Mouse (Mus musculus) olfactory bulb, adult 2 months (tissue): ENCODE data around the gene Selplg. TPM values are rescaled to one million over a fixed set of nuclear protein-coding genes. Genes with fewer than 3 reads are reported as not detected.
"Not testable (repeated sequence)": the region's sequence is repeated elsewhere in the genome, so short reads cannot be mapped to it uniquely, and the experiment has no call there.

Experiments
- H3K27ac ChIP-seq: fragments of 200-500 bp; 2 replicates; pipeline ENCODE4 v1.5.1; 2012; ENCODE audit warnings: low read depth, low read length; ENCODE audit not compliant: insufficient read depth
- H3K4me1 ChIP-seq: fragments of 200-500 bp; 2 replicates; pipeline ENCODE4 v1.6.1; 2012; ENCODE audit warnings: low read length; ENCODE audit not compliant: control insufficient read depth, insufficient read depth
- H3K4me3 ChIP-seq: fragments of 200-500 bp; 2 replicates; pipeline ENCODE4 v1.5.1; 2012; ENCODE audit warnings: mild to moderate bottlenecking, low read depth, low read length, moderate library complexity; ENCODE audit not compliant: insufficient read depth
- CTCF ChIP-seq: fragments of 200-500 bp; IDR thresholded peaks from 2 replicates; pipeline ENCODE4 v1.5.1; 2012; ENCODE audit warnings: low read depth, mild to moderate bottlenecking, low read length, moderate library complexity; ENCODE audit not compliant: insufficient read depth
- POLR2A ChIP-seq: fragments of 200-500 bp; IDR thresholded peaks from 2 replicates; pipeline ENCODE4 v1.6.1; 2012; ENCODE audit warnings: mild to moderate bottlenecking, low read depth, low read length, moderate library complexity; ENCODE audit not compliant: insufficient read depth
- WGBS: fragments of 180-500 bp; shearing (Covaris S2); methylation state at CpG from one replicate; pipeline ENCODE4 v1.1.7; 2018; 5-methylcytosine and 5-hydroxymethylcytosine counted together
- polyA plus RNA-seq: library from polyadenylated mRNA; stranded (reverse); fragments of >200 nt; gene quantifications from 2 replicates; pipeline ENCODE4 v1.2.4, GENCODE M21; 2012; ENCODE audit warnings: low replicate concordance; ENCODE audit not compliant: missing spikeins, insufficient read depth, insufficient read length

The Selplg gene
- polyA plus RNA-seq, 1 experiment, result not detected

- H3K4me3 ChIP-seq, result no peak overlapping the region
- peaks cover 12% of the 10 kb centered on the region for H3K4me1 ChIP-seq
- TF ChIP-seq POLR2A, result no peak
- peak; percentile 92 for TF ChIP-seq CTCF
- no peak overlapping the region for H3K27ac ChIP-seq
- 13% methylated on average over 15 of the region's 15 CpGs for WGBS
These were observed 16.7 kb downstream of the Selplg start for GRCm38 (mm10) chr5:113815638-113816152.

GRCm38 (mm10) chr5:113815041-113815389 lies 17.4 kb downstream of the Selplg start:
- WGBS, result 53% methylated on average over 11 of the region's 11 CpGs
- TF ChIP-seq POLR2A (no peak), CTCF (no peak)
- Histone ChIP-seq H3K4me3 (no peak overlapping the region), H3K27ac (no peak overlapping the region), H3K4me1 (peaks cover 12% of the 10 kb centered on the region)

GRCm38 (mm10) chr5:113814111-113815040 lies 18.1 kb downstream of the Selplg start:
- Histone ChIP-seq H3K27ac (no peak overlapping the region), H3K4me3 (no peak overlapping the region), H3K4me1 (peaks cover 12% of the 10 kb centered on the region)
- 37% methylated on average over 27 of the region's 27 CpGs for WGBS
- TF ChIP-seq POLR2A (no peak), CTCF (no peak)

GRCm38 (mm10) chr5:113813608-113814007 lies 18.8 kb downstream of the Selplg start:
- WGBS, result 24% methylated on average over 9 of the region's 9 CpGs
- H3K4me3 ChIP-seq, result no peak overlapping the region
- no peak overlapping the region for H3K27ac ChIP-seq
- TF ChIP-seq CTCF (no peak), POLR2A (no peak)
- peaks cover 12% of the 10 kb centered on the region for H3K4me1 ChIP-seq

- H3K4me3 ChIP-seq, result no peak overlapping the region
- H3K27ac ChIP-seq, result no peak overlapping the region
- WGBS, result 97% methylated on average over 2 of the region's 2 CpGs
- H3K4me1 ChIP-seq, result peaks cover 12% of the 10 kb centered on the region
- TF ChIP-seq CTCF (no peak), POLR2A (no peak)
These were observed 19.8 kb downstream of the Selplg start for GRCm38 (mm10) chr5:113812638-113813037.

GRCm38 (mm10) chr5:113811824-113812420 lies 20.5 kb downstream of the Selplg start:
- WGBS, result 20% methylated on average over 11 of the region's 12 CpGs
- H3K4me1 ChIP-seq, result peaks cover 12% of the 10 kb centered on the region
- not testable (repeated sequence) for H3K27ac ChIP-seq, H3K4me3 ChIP-seq

- Histone ChIP-seq H3K27ac (no peak overlapping the region), H3K4me3 (no peak overlapping the region), H3K4me1 (peaks cover 5% of the 10 kb centered on the region)
- WGBS, result 90% methylated on average over 4 of the region's 4 CpGs
- no peak for TF ChIP-seq POLR2A
- TF ChIP-seq CTCF, result no peak
These were observed 22.3 kb downstream of the Selplg start for GRCm38 (mm10) chr5:113810111-113810510.

- WGBS, result 95% methylated on average over 2 of the region's 2 CpGs
- no peak overlapping the region for H3K4me3 ChIP-seq
- no peak overlapping the region for H3K27ac ChIP-seq
- no peaks in the 10 kb centered on the region for H3K4me1 ChIP-seq
- TF ChIP-seq POLR2A, result no peak
- TF ChIP-seq CTCF, result no peak
These were observed 24.3 kb downstream of the Selplg start for GRCm38 (mm10) chr5:113808177-113808576.

GRCm38 (mm10) chr5:113807712-113808111 lies 24.7 kb downstream of the Selplg start:
- TF ChIP-seq POLR2A, result no peak
- no peak for TF ChIP-seq CTCF
- no peak overlapping the region for H3K4me3 ChIP-seq
- WGBS, result 74% methylated on average over 9 of the region's 9 CpGs
- no peak overlapping the region for H3K27ac ChIP-seq
- no peaks in the 10 kb centered on the region for H3K4me1 ChIP-seq
